Mouse (Mus musculus): Measurements from ENCODE around the gene Ubxn1. TPM values are rescaled to one million over a fixed set of nuclear protein-coding genes. Genes with fewer than 3 reads are reported as not detected.
"Not testable (repeated sequence)": the region's sequence is repeated elsewhere in the genome, so short reads cannot be mapped to it uniquely, and the experiment has no call there.

Ubxn1 gene
- polyA plus RNA-seq, 1 experiment = 119 TPM

DNA sequence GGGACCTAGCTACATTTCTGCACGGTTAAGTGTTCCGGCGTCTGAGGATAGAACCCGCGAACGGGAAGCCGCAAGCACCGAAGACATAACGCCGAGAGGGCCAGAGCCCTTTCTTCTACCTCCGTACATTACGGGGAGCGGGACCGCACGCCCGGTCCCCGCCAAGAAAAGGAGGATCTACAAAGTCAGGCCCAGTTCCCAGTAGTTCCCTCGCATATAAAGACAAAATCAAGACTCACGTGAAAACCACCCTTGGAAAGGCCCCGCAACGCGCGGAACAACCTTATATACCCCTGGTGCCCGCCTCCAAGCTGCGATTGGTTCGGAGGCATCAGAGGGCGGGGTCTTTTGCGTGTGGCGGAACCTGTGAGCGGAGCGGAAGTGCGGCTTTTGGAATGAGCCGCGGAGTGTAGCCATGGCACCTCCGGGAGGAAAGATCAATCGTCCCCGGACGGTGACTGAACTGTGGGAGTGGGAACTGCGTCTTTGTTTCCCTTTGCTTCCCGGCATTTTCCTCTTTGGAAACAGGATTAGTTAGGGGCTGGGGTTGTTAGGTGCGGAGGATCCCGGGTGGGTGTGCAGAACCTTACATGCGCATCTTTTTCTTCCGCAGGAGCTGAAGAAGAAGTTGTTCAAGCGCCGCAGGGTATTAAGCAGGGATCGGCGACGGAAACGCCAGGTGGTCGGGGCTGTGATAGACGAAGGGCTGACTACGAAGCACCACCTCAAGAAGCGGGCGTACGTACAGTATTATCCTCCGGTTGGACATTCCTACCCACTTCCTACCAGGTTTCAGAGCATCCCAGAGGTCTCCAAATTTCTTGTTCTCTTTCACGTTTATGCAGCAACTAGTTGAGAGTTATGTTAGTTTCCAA is 17.5 kb downstream of the Ubxn1 start, which contains the start of the genes 1810009A15Rik and Gm49416:
1810009A15Rik (plus strand) TSS at position 343 of the 875 bp plus-strand sequence.
Gm49416 (plus strand) TSS at position 416 of the 875 bp plus-strand sequence.
- H3K4me3 ChIP-seq (ENCODE audit: control insufficient read depth, insufficient read depth, low read length) = peak within 1 kb of the TSS; percentile 81
- no peaks in the 10 kb centered on the region for H3K27me3 ChIP-seq (ENCODE audit: control insufficient read depth, insufficient read depth, low read length)
- peaks cover 10% of the 10 kb centered on the region for H3K4me1 ChIP-seq (replicated peaks; ENCODE audit: control insufficient read depth, insufficient read depth, low read length)
- peaks cover 6% of the 10 kb centered on the region for H3K36me3 ChIP-seq (ENCODE audit: control insufficient read depth, insufficient read depth, low read length)
- peak; percentile 94 for DNase-seq
- H3K27ac ChIP-seq (ENCODE audit: control insufficient read depth, insufficient read depth, low read length) = peak within 1 kb of the TSS; percentile 90
- TF ChIP-seq POLR2A (IDR thresholded peaks at IDR 0.05; ENCODE audit: control insufficient read depth, extremely low read depth, insufficient read depth, low read length, poor library complexity) (peak; percentile 88), CTCF (IDR thresholded peaks at IDR 0.05; ENCODE audit: borderline replicate concordance, control insufficient read depth, extremely low read depth, insufficient read depth, low read length, poor library complexity) (no peak)
- WGBS = under 1% methylated on average over 58 of the region's 58 CpGs

DNA sequence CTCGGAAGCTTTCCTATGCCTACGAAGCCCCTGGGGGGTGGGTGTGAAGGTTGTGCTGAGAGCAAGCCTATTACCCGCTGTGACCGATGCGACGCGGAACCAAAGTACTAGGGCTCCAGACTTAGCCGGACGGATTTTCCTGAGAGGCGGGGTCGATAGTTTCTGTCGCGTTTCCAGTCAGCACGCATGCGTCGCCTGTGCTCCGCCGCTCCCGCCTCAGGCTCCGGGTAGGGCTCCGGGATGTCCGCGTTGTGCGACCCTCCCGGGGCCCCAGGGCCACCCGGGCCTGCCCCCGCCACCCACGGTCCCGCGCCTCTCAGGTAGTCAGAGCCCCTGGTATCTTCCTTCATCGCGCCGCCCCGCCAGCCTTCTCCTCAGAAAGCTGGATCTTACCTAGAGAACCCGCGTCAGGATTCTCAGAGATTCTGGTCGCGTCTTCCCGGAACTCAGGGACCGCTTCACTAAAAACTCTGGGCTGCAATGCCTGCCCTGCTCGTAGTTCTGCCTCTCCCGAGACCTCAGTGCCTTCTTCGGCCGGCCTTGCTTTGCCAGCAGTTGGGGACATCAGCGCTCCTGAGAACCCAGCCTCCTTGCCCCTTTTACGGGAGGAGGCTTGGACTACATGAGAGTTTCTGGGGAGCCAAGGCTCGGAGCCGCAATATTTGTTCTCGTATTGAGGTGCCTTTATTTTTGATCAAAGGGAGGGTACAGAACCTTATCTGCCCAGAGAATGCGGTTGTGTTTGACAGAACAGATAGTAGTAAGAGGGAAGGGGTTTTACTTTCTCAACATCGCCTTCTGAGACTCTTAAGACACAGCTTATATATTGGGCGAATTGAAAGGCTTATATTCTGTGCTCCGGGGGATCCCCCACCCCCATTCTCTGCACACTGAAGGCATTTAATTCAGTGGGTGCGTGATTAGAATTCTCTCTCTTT is 21.8 kb downstream of the Ubxn1 start, which contains the start of gene Ints5:
Ints5 (plus strand) TSS at position 177 of the 938 bp plus-strand sequence.
- peak; percentile 85 for DNase-seq
- WGBS = 2% methylated on average over 54 of the region's 54 CpGs
- Histone ChIP-seq H3K27me3 (ENCODE audit: control insufficient read depth, insufficient read depth, low read length) (no peaks in the 10 kb centered on the region), H3K27ac (ENCODE audit: control insufficient read depth, insufficient read depth, low read length) (peak within 1 kb of the TSS; percentile 72), H3K36me3 (ENCODE audit: control insufficient read depth, insufficient read depth, low read length) (peaks cover 9% of the 10 kb centered on the region), H3K4me1 (replicated peaks; ENCODE audit: control insufficient read depth, insufficient read depth, low read length) (peaks cover 16% of the 10 kb centered on the region), H3K4me3 (ENCODE audit: control insufficient read depth, insufficient read depth, low read length) (peak within 1 kb of the TSS; percentile 98)
- TF ChIP-seq CTCF (IDR thresholded peaks at IDR 0.05; ENCODE audit: borderline replicate concordance, control insufficient read depth, extremely low read depth, insufficient read depth, low read length, poor library complexity) = 0 out of 2 replicates have a peak, but pooled peaks have one; percentile 27
- TF ChIP-seq POLR2A (IDR thresholded peaks at IDR 0.05; ENCODE audit: control insufficient read depth, extremely low read depth, insufficient read depth, low read length, poor library complexity) = peak; percentile 82

DNA sequence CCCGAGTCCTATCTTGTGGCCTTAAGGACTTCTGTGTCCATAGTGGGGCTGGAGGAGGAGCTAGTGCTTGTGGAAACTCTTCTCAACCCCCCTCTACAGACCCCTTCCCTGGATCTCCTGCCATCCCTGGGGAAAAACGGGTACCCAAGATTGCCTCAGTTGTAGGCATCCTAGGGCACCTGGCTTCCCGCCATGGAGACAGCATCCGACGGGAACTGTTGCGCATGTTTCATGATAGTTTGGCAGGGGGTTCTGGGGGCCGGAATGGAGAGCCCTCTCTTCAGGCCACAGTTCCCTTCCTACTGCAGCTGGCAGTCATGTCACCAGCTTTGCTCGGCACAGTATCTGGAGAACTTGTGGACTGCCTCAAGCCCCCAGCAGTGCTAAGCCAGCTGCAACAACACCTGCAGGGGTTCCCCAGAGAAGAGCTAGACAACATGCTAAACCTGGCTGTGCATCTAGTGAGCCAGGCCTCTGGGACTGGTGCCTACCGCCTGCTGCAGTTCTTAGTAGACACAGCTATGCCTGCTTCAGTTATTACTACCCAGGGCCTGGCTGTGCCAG is 24.2 kb downstream of the Ubxn1 start:
- peaks cover 6% of the 10 kb centered on the region for H3K36me3 ChIP-seq (ENCODE audit: control insufficient read depth, insufficient read depth, low read length)
- no peak overlapping the region for H3K4me3 ChIP-seq (ENCODE audit: control insufficient read depth, insufficient read depth, low read length)
- WGBS = 91% methylated on average over 9 of the region's 9 CpGs
- TF ChIP-seq POLR2A (IDR thresholded peaks at IDR 0.05; ENCODE audit: control insufficient read depth, extremely low read depth, insufficient read depth, low read length, poor library complexity) (no peak), CTCF (IDR thresholded peaks at IDR 0.05; ENCODE audit: borderline replicate concordance, control insufficient read depth, extremely low read depth, insufficient read depth, low read length, poor library complexity) (no peak)
- H3K27me3 ChIP-seq (ENCODE audit: control insufficient read depth, insufficient read depth, low read length) = no peaks in the 10 kb centered on the region
- DNase-seq = no peak
- peaks cover 13% of the 10 kb centered on the region for H3K4me1 ChIP-seq (replicated peaks; ENCODE audit: control insufficient read depth, insufficient read depth, low read length)
- H3K27ac ChIP-seq (ENCODE audit: control insufficient read depth, insufficient read depth, low read length) = no peak overlapping the region

DNA sequence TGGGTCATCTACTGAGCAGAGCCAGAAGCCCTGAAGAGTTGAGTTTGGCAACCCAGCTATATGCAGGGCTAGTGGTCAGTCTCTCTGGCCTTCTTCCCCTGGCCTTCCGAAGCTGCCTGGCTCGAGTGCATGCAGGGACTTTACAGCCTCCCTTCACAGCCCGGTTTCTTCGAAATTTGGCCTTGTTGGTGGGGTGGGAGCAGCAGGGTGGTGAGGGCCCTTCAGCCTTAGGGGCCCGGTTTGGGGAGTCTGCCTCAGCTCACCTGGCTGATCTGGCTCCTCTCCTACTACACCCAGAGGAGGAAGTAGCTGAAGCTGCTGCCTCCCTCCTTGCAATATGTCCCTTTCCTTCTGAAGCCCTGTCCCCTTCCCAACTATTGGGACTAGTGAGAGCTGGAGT is 24.9 kb downstream of the Ubxn1 start:
- not testable (repeated sequence) for H3K4me3 ChIP-seq (ENCODE audit: control insufficient read depth, insufficient read depth, low read length); H3K27me3 ChIP-seq (ENCODE audit: control insufficient read depth, insufficient read depth, low read length); H3K27ac ChIP-seq (ENCODE audit: control insufficient read depth, insufficient read depth, low read length); DNase-seq; H3K36me3 ChIP-seq (ENCODE audit: control insufficient read depth, insufficient read depth, low read length)
- peaks cover 13% of the 10 kb centered on the region for H3K4me1 ChIP-seq (replicated peaks; ENCODE audit: control insufficient read depth, insufficient read depth, low read length)
- 94% methylated on average over 5 of the region's 5 CpGs for WGBS

DNA sequence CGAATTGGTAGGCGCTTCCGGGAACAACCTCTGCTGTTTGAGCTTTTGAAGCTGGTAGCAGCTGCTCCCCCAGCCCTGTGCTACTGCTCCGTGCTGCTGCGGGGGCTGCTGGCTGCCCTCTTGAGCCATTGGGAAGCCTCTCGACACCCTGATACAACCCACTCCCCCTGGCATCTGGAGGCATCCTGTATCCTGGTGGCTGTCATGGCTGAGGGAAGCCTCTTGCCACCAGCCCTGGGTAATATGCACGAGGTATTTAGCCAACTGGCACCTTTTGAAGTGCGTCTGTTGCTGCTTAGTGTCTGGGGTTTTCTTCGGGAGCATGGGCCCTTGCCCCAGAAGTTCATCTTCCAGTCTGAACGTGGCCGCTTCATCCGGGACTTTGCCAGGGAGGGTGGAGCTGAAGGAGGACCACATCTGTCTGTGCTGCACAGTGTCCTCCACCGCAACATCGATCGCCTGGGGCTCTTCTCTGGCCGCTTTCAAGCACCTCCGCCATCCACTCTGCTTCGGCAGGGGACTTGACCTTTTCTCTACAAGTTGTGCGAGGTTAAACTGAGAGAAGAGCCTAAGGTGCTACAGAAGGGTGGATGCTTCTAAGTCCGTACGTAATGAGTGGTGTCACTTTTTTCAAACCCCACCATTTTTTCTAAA is 26.0 kb downstream of the Ubxn1 start:
- TF ChIP-seq POLR2A (IDR thresholded peaks at IDR 0.05; ENCODE audit: control insufficient read depth, extremely low read depth, insufficient read depth, low read length, poor library complexity) = 0 out of 2 replicates have a peak, but pooled peaks have one; percentile 26
- H3K27ac ChIP-seq (ENCODE audit: control insufficient read depth, insufficient read depth, low read length); H3K36me3 ChIP-seq (ENCODE audit: control insufficient read depth, insufficient read depth, low read length); H3K27me3 ChIP-seq (ENCODE audit: control insufficient read depth, insufficient read depth, low read length): not testable (repeated sequence)
- peak overlapping the region; percentile 81 for H3K4me3 ChIP-seq (ENCODE audit: control insufficient read depth, insufficient read depth, low read length)
- H3K4me1 ChIP-seq (replicated peaks; ENCODE audit: control insufficient read depth, insufficient read depth, low read length) = peaks cover 13% of the 10 kb centered on the region
- 47% methylated on average over 21 of the region's 21 CpGs for WGBS
- DNase-seq = peak; percentile 22

All from thymus, adult 2 months (tissue).